ENCODE assay signal across 8 mouse cellular contexts in genomic region chr2:30783346-30783745, GRCm38 (mm10). TPM values are rescaled to one million over a fixed set of nuclear protein-coding genes. Genes with fewer than 3 reads are reported as not detected.
DNase-seq lines count a peak whose midpoint lies in the region; ATAC-seq lines count a peak whose summit lies in the region.

No protein-coding gene starts in this region.

- under 1% methylated on average over 10 of the region's 13 CpGs for WGBS in forebrain, embryonic 15.5 days
- 2% methylated on average over 13 of the region's 13 CpGs for WGBS in large intestine, adult 2 months
- 1% methylated on average over 13 of the region's 13 CpGs for WGBS in liver, embryonic 15.5 days (ENCODE audit: insufficient replicate concordance)
- WGBS in neural tube, embryonic 12.5 days, result under 1% methylated on average over 13 of the region's 13 CpGs

- H3K4me1 ChIP-seq in forebrain, embryonic 15.5 days, result peaks cover 34% of the 10 kb centered on the region
- H3K4me1 ChIP-seq in liver, embryonic 15.5 days (replicated peaks), result peaks cover 28% of the 10 kb centered on the region
- H3K4me1 ChIP-seq in neural tube, embryonic 12.5 days, result peaks cover 57% of the 10 kb centered on the region

- DNase-seq in 416B (ENCODE audit: low read depth), result peak; percentile 83
- DNase-seq in adrenal gland, postnatal 36 days, result peak; percentile 82 to 85
- DNase-seq in heart, postnatal 25 days (ENCODE audit: low spot score), result peak; percentile 50
- peak; percentile 63 for DNase-seq in large intestine, adult 2 months (ENCODE audit: low read depth, low spot score)
- no peak for DNase-seq in spleen, postnatal 14 days (ENCODE audit: low spot score in 2 of 2)

- intact Hi-C loops in heart, postnatal 25 days (cut with DNase I), result no loop called here

- peak overlapping the region; percentile 75 for H3K27ac ChIP-seq in forebrain, embryonic 15.5 days (replicated peaks)
- 0 out of 2 replicates have a peak overlapping the region, but pooled peaks have one; percentile 7 for H3K27ac ChIP-seq in liver, embryonic 15.5 days (replicated peaks)
- no peak overlapping the region; the same call in 1 of the 2 replicates for H3K27ac ChIP-seq in neural tube, embryonic 12.5 days

- H3K9me3 ChIP-seq in forebrain, embryonic 15.5 days, result no peaks in the 10 kb centered on the region
- H3K9me3 ChIP-seq in liver, embryonic 15.5 days (replicated peaks), result no peaks in the 10 kb centered on the region
- no peaks in the 10 kb centered on the region for H3K9me3 ChIP-seq in neural tube, embryonic 12.5 days

- H3K27me3 ChIP-seq in forebrain, embryonic 15.5 days, result no peaks in the 10 kb centered on the region
- H3K27me3 ChIP-seq in liver, embryonic 15.5 days, result peaks cover 42% of the 10 kb centered on the region
- no peaks in the 10 kb centered on the region for H3K27me3 ChIP-seq in neural tube, embryonic 12.5 days (replicated peaks)

- peak overlapping the region; percentile 25; the same call in 1 of the 2 replicates for H3K4me3 ChIP-seq in forebrain, embryonic 15.5 days
- H3K4me3 ChIP-seq in liver, embryonic 15.5 days (replicated peaks), result peak overlapping the region; percentile 25
- no peak overlapping the region for H3K4me3 ChIP-seq in neural tube, embryonic 12.5 days

- peak; percentile 66 for ATAC-seq in forebrain, embryonic 15.5 days (replicated peaks)
- no peak for ATAC-seq in liver, embryonic 15.5 days (ENCODE audit: insufficient read depth)
- 0 out of 2 replicates have a peak, but pooled peaks have one; percentile 8 for ATAC-seq in neural tube, embryonic 12.5 days (ENCODE audit: low FRiP score, low read depth)

- H3K9ac ChIP-seq in forebrain, embryonic 15.5 days (replicated peaks), result peak overlapping the region; percentile 35
- no peak overlapping the region for H3K9ac ChIP-seq in liver, embryonic 15.5 days
- H3K9ac ChIP-seq in neural tube, embryonic 12.5 days, result 0 out of 2 replicates have a peak overlapping the region, but pooled peaks have one; percentile 21

- H3K36me3 ChIP-seq in forebrain, embryonic 15.5 days, result no peaks in the 10 kb centered on the region
- no peaks in the 10 kb centered on the region for H3K36me3 ChIP-seq in liver, embryonic 15.5 days (replicated peaks)
- no peaks in the 10 kb centered on the region for H3K36me3 ChIP-seq in neural tube, embryonic 12.5 days

- peak overlapping the region; percentile 50 for H3K4me2 ChIP-seq in forebrain, embryonic 15.5 days (replicated peaks)
- peak overlapping the region; percentile 64 for H3K4me2 ChIP-seq in liver, embryonic 15.5 days
- peak overlapping the region; percentile 54 for H3K4me2 ChIP-seq in neural tube, embryonic 12.5 days (replicated peaks)

RNA-seq across cellular contexts. Expression of gene 1700001O22Rik, which starts 20.1 kb away (rescaled TPM):
- 1 to 10 TPM in 1 of 2 experiments, under 1 TPM in 1; 0.99 to 2.8 TPM for total RNA-seq in adrenal gland, postnatal 36 days (2021)
- 2.6 and 3.7 TPM in 2 replicates for polyA plus RNA-seq in forebrain, embryonic 15.5 days (2015; fragmentation: Nextera tagmentation; extraction: Ambion mirVana)
- under 1 TPM; 0.26 to 0.70 TPM for total RNA-seq in heart, postnatal 25 days (2021)
- 1.3 and 2.6 TPM in 2 replicates for polyA plus RNA-seq in large intestine, adult 2 months (2012; rRNA removed)
- not detected in 2 replicates for polyA plus RNA-seq in liver, embryonic 15.5 days (2015; fragmentation: Nextera tagmentation; extraction: Ambion mirVana)
- 2.0 and 2.6 TPM in 2 replicates for polyA plus RNA-seq in neural tube, embryonic 12.5 days (2016; fragmentation: Nextera tagmentation; extraction: Ambion mirVana)

RNA-seq across cellular contexts. Expression of gene Ntmt1, which starts 24.3 kb away (rescaled TPM):
- 10 to 100 TPM; 49.6 to 52.2 TPM for total RNA-seq in adrenal gland, postnatal 36 days (2021)
- polyA plus RNA-seq in forebrain, embryonic 15.5 days (2015; fragmentation: Nextera tagmentation; extraction: Ambion mirVana), result 117 and 131 TPM in 2 replicates
- 10 to 100 TPM; 30.6 to 31.1 TPM for total RNA-seq in heart, postnatal 25 days (2021)
- 21.3 and 24.4 TPM in 2 replicates for polyA plus RNA-seq in large intestine, adult 2 months (2012; rRNA removed)
- 26.0 and 27.5 TPM in 2 replicates for polyA plus RNA-seq in liver, embryonic 15.5 days (2015; fragmentation: Nextera tagmentation; extraction: Ambion mirVana)
- 111 and 119 TPM in 2 replicates for polyA plus RNA-seq in neural tube, embryonic 12.5 days (2016; fragmentation: Nextera tagmentation; extraction: Ambion mirVana)

RNA-seq across cellular contexts. Expression of gene Asb6, which starts 46.8 kb away (rescaled TPM):
- 10 to 100 TPM; 23.9 to 27.0 TPM for total RNA-seq in adrenal gland, postnatal 36 days (2021)
- polyA plus RNA-seq in forebrain, embryonic 15.5 days (2015; fragmentation: Nextera tagmentation; extraction: Ambion mirVana), result 43.3 and 45.3 TPM in 2 replicates
- 1 to 10 TPM; 9.3 to 9.5 TPM for total RNA-seq in heart, postnatal 25 days (2021)
- 21.4 and 30.1 TPM in 2 replicates for polyA plus RNA-seq in large intestine, adult 2 months (2012; rRNA removed)
- 30.0 and 35.0 TPM in 2 replicates for polyA plus RNA-seq in liver, embryonic 15.5 days (2015; fragmentation: Nextera tagmentation; extraction: Ambion mirVana)
- polyA plus RNA-seq in neural tube, embryonic 12.5 days (2016; fragmentation: Nextera tagmentation; extraction: Ambion mirVana), result 38.0 and 41.3 TPM in 2 replicates

RNA-seq across cellular contexts. Expression of gene Prrx2, which starts 51.4 kb away (rescaled TPM):
- total RNA-seq in adrenal gland, postnatal 36 days (2021), result 1 to 10 TPM in 1 of 2 experiments, under 1 TPM in 1; 0.46 to 2.2 TPM
- polyA plus RNA-seq in forebrain, embryonic 15.5 days (2015; fragmentation: Nextera tagmentation; extraction: Ambion mirVana), result 1.6 and 3.1 TPM in 2 replicates
- total RNA-seq in heart, postnatal 25 days (2021), result 1 to 10 TPM in 1 of 2 experiments, under 1 TPM in 1; 0.61 to 1.9 TPM
- 2.5 and 3.2 TPM in 2 replicates for polyA plus RNA-seq in large intestine, adult 2 months (2012; rRNA removed)
- 0.23 TPM in 1 of 2 replicates, not detected in the other for polyA plus RNA-seq in liver, embryonic 15.5 days (2015; fragmentation: Nextera tagmentation; extraction: Ambion mirVana)
- polyA plus RNA-seq in neural tube, embryonic 12.5 days (2016; fragmentation: Nextera tagmentation; extraction: Ambion mirVana), result 9.8 and 11.3 TPM in 2 replicates

Comparison
In these comparisons a context has a peak if more than half of its experiments do, and no peak if none do; other contexts are left out.
1. DNase-seq: peak in 416B (single experiment), adrenal gland, postnatal 36 days (2 of 2), heart, postnatal 25 days (single experiment) and large intestine, adult 2 months (single experiment); none in spleen, postnatal 14 days (0 of 2).
2. Peak in every context shown above with its lines, with median percentiles within 50 percentile points of each other: H3K4me2 ChIP-seq.